Mouse (Mus musculus): ENCODE measurements at regions not wholly inside any gene's neighbourhood (a gene's known extent, or its start where the extent isn't known, plus 50 kb on each side); places are given as distances from the start of the nearest gene placed in this dataset.

DNA sequence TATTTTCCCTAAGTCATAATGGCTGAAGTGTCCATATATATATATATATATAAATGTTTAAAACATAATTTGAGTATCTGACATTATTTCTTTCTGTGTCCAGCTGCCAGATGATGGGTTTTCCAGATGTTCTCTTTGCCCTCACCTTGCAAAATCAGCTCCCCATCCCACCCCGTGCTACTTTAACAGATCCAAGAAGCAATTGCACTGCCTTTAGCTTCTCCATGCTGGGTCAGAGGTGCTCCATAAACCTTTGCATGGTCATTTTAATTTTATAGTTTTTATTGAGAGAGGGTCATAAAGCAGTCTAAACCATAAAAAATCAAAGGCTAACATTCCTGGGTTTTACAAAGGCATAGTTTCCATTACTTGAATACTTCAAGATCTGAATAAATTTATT lies 201.9 kb downstream of the Gm4340 start:
- no peak for TF ChIP-seq CTCF (IDR thresholded peaks at IDR 0.05; ENCODE audit: extremely low read depth, insufficient read depth, low read length)
- no peak for TF ChIP-seq POLR2A (IDR thresholded peaks at IDR 0.05; ENCODE audit: extremely low read depth, insufficient read depth, low read length)
